Mouse (Mus musculus) liver, postnatal 0 days (tissue): ENCODE measurements at regions not wholly inside any gene's neighbourhood (a gene's known extent, or its start where the extent isn't known, plus 50 kb on each side); places are given as distances from the start of the nearest gene placed in this dataset.

Experiments
- CTCF ChIP-seq: sonication (generic); IDR thresholded peaks from 2 replicates; pipeline ENCODE4 v1.5.1; 2016; ENCODE audit warnings: antibody characterized with exemption, low read depth
- EP300 ChIP-seq: IDR thresholded peaks from 2 replicates; pipeline ENCODE4 v1.6.1; 2016; ENCODE audit warnings: antibody characterized with exemption, low read depth, mild to moderate bottlenecking

DNA sequence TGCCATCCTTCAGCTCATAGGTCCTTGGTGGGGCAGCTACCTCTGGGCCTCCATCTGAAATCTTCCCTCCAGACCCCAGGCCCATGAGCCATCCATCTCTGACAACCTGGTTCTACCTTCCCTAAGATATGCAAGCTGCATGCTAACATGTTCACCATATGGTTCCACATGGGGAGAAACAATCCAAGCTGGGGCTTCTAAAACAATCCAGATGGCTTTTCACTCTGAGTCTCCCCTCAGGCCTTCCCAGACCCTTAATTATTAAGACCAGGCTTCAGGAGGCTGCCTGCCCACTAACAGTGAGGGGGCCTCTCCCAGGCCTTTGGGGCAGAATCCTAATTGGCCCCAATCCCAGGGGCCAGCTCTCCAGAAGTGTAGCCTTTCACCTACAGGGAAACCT is 71.1 kb upstream of the Sfswap start:
- TF ChIP-seq CTCF (no peak), EP300 (no peak)
